Mouse (Mus musculus): ENCODE data around the gene Sult1c1. TPM values are rescaled to one million over a fixed set of nuclear protein-coding genes. Genes with fewer than 3 reads are reported as not detected.

The Sult1c1 gene
- polyA plus RNA-seq, 1 experiment = not detected

DNA sequence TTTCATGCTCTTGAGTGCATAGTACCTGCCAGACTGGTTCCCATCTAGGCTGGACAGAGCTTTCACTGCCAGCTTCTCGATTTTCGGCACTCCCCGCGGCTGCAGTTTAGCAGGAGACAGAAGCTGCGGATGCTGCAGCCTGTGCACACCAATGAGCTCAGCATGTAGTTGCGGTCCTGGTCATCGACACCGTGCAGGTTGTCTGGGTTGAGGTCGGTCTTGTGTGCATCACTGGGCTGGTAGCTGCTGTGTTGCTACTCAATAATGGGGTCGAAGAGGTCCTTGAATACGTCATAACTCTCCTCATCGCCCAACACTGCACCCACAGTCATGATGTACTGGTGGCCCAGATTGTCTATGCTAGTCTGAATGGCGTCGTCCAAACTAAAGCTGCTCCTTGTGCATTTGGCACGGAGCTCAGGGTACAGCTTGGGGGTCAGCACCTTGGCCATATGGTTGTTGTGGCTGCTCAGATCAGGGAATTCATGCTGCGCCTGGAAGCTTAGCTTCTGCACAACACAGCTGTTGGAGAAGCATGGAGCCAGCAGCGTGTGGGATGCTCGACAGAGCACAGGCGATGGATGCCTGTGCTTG lies 48.8 kb downstream of the Sult1c1 start:
- Histone ChIP-seq H3K4me2 (ENCODE audit: low read depth) (no peak overlapping the region), H3K79me2 (ENCODE audit: control insufficient read depth, insufficient read depth) (no peaks in the 10 kb centered on the region), H3K36me3 (ENCODE audit: control insufficient read depth, insufficient read depth) (no peaks in the 10 kb centered on the region), H3ac (ENCODE audit: control insufficient read depth, insufficient read length) (no peak overlapping the region), H3K4me3 (no peak overlapping the region), H3K27me3 (ENCODE audit: control insufficient read depth, insufficient read depth, insufficient read length) (no peaks in the 10 kb centered on the region)
- TF ChIP-seq MYOD1 (IDR thresholded peaks at IDR 0.05; ENCODE audit: control insufficient read depth in 1 of 3, insufficient read length in 2 of 3, low read depth in 2 of 3) = no peak

- no peaks in the 10 kb centered on the region for H3K36me3 ChIP-seq (ENCODE audit: control insufficient read depth, insufficient read depth)
- no peaks in the 10 kb centered on the region for H3K79me2 ChIP-seq (ENCODE audit: control insufficient read depth, insufficient read depth)
- H3K4me3 ChIP-seq = no peak overlapping the region
- H3K27me3 ChIP-seq (ENCODE audit: control insufficient read depth, insufficient read depth, insufficient read length) = no peaks in the 10 kb centered on the region
- no peak overlapping the region for H3K4me2 ChIP-seq (ENCODE audit: low read depth)
- TF ChIP-seq TCF12 (IDR thresholded peaks at IDR 0.05; ENCODE audit: insufficient read depth, poor library complexity, severe bottlenecking) = no peak
- no peak for TF ChIP-seq POLR2AphosphoS2 (IDR thresholded peaks at IDR 0.05; ENCODE audit: insufficient read length, low read depth)
- no peak for TF ChIP-seq CEBPB (IDR thresholded peaks at IDR 0.05; ENCODE audit: insufficient read depth, poor library complexity, severe bottlenecking)
- no peak overlapping the region for H3ac ChIP-seq (ENCODE audit: control insufficient read depth, insufficient read length)
These were observed 49.7 kb downstream of the Sult1c1 start for GRCm38 (mm10) chr17:53940726-53941125.

Other genes starting within 250 kb of the Sult1c1 start
- gene Sult1c2, start 144.3 kb downstream of the Sult1c1 start, polyA plus RNA-seq (2012; fragmentation: generic; extraction: Trizol) = not detected